Mouse (Mus musculus): ENCODE measurements around the gene Hspa8.

GRCm38 (mm10) chr9:40817325-40818028, 16.7 kb downstream of the Hspa8 start:
- no peak for TF ChIP-seq ZNF384 (IDR thresholded peaks at IDR 0.05; ENCODE audit: low read depth, low read length)
- no peak for TF ChIP-seq CHD2 (IDR thresholded peaks at IDR 0.05; ENCODE audit: low read depth, low read length)
- TF ChIP-seq HCFC1 (IDR thresholded peaks at IDR 0.05; ENCODE audit: borderline replicate concordance, insufficient read depth, low read length) = no peak
- TF ChIP-seq MAFK (IDR thresholded peaks at IDR 0.05; ENCODE audit: insufficient read depth, low read depth, low read length) = no peak
